Mouse (Mus musculus): ENCODE measurements around the gene Pde3b.
"Not testable (repeated sequence)": the region's sequence is repeated elsewhere in the genome, so short reads cannot be mapped to it uniquely, and the experiment has no call there.

The Pde3b gene

DNA sequence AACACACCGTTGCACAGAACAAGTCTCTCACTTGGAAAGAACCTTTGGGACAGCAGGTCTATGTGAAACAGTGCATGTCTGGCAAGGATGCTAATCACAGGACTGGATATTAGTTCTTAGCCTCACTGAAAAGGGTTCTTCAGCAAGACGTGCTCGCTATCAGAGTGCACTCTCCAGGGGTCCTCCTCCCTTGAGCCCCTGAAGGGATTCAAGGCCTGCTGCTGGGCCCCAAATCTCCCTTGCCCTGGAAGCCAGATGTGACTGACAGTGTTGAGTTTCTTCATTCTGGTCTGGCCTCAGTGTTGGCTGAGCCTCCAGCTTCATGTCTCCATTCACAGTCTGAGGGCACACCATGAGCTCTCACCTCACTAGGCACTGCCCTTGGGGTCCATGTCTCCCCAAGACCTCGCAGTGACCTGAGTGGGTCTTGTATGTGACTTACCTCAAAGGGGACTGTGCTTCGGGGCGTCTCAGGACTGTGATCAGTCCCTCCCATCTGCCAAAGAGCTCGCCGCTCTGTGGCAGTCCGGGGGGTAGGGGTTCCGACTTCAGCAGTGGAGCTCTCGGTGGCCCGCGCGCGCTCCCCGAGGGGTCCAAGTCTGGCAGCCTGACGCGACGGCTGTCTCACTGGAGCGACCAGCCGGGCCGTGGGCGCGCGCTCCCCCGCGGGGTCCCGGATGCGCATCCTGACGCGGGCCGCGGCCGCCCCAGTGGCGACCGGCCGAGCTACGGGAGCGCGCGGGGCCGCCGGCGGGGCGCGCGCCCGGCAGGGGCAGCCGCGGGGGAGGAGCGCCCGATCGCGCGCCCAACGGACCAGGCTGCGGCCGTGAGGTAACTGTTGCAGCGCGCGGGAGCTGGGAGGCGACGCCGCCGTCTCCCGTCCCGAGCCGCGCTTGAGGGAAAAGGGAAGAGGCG lies at the start of gene Pde3b:
Gene Pde3b (plus strand): TSS at position 861 of the 915 bp plus-strand sequence.
- DNase-seq (ENCODE audit: low spot score in 2 of 2), result peak; percentile 66

DNA sequence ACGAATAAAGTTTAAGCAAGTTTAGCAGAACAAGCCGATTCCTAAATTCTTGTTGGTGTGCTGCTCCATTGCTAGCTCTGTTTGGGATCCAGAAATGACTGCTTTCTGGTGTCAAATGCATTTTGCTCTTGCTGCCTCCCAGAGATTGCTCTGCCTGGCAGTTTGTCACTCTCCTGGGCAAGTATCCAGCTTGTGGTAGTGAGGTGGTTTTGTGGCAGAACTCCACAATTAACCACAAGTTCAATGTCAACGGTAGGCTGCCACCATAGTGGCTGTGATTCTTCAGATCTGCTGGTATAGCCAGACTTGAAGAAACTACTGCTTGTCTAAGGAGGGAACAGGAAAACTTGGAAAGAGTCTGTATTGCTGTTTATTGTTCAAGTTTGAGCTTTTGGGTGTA lies 13.0 kb upstream of the Pde3b start:
- no peak for DNase-seq (ENCODE audit: low spot score in 2 of 2)

DNA sequence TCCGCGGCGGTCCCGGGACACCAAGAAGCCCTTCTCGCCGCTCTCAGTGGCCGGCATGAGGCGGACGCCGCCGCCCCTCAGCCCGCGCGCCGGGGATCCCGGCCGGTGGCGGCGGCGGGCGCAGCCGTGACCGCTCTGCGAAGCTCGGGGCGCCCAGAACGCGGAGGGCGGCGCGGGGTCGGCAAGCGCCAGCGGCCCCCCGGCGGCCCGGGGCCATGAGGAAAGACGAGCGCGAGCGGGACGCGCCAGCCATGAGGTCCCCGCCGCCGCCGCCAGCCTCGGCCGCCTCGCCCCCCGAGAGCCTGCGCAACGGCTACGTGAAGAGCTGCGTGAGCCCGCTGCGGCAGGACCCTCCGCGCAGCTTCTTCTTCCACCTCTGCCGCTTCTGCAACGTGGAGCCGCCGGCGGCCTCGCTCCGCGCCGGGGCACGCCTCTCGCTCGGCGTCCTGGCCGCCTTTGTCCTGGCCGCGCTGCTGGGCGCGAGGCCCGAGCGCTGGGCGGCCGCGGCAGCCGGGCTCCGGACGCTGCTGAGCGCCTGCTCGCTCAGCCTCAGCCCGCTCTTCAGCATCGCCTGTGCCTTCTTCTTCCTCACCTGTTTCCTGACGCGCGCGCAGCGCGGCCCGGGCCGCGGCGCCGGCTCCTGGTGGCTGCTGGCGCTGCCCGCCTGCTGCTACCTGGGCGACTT lies 397 bp downstream of the Pde3b start:
- peak; percentile 38 to 47 for DNase-seq (ENCODE audit: low spot score in 2 of 2)

- DNase-seq (ENCODE audit: low spot score in 2 of 2), result peak; percentile 40 to 45
Observed at GRCm38 (mm10) chr7:114416021-114416845, 1.2 kb downstream of the Pde3b start.

DNA sequence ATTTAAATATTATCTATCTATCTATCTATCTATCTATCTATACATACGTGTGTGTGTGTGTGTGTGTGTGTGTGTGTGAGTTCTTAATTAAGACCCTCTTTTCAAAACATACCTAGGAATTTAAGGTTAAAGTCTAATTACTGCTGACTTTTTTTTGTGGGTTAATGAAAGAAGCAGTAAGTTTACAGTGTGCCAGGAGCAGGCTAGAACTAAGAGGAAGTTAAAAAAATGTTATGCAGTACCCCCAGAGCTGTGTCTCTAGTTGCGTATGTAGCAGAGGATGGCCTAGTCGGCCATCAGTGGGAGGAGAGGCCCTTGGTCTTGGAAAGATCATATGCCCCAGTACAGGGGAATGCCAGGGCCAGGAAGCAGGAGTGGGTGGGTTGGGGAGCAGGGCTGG lies 4.2 kb downstream of the Pde3b start:
- DNase-seq (ENCODE audit: low spot score in 2 of 2), result not testable (repeated sequence)

DNA sequence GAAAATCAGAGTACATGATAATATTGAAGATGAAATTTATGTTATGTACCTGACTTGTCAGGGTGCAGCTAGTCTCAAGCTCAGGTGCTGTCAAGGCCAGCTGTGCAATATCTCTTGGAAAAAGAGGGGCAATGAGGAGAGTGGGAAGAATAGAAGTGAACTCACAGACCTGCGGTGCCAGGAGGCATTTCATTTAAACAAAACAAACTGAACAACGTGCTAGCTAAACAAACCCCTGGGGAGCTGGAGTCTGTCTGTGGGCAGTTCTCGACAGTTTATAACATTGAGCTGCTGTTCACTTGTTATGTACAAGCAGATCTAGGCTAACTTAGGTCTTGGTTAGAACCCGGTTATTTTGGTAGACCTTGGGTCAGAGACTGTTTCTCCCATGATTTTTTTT lies 5.8 kb downstream of the Pde3b start:
- no peak for DNase-seq (ENCODE audit: low spot score in 2 of 2)

DNA sequence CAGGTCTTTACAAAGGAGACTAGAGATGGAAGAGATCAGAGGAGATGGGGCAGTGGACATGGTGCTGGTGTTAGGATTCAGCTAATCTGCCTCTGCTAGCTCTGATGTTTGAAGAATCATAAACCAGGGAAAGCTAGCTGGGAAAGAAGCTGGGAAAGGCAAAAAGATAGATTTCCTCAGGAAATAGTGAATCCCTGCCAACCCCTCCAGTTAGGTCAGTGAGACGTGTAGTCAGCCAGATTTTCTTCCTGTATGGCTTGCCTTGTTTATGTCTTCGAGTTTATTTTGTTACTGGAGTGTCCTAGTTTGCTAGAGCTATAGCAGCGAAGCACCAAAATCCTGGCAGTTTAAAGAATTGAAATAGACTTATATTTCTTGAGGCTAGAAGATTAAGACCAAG lies 7.1 kb downstream of the Pde3b start:
- DNase-seq (ENCODE audit: low spot score in 2 of 2), result no peak

DNA sequence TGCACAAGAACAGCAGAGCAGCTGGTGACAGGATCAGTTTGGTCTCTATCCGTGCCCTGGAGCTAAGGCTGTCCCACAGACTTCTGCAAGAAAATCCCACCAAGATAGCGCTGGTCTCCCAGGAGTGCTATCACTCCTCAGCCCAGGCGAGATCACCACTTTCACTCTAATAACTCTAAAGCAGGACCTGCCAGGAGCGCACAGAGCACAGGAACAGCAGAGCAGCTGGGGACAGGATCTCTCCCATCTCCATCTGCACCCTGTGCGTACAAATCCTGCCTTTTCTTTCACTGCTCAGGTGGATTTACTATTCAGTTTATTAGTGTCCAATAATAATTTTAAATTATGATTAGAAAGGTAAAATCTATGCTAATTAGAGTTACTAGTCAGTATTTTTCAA lies 14.7 kb downstream of the Pde3b start:
- DNase-seq (ENCODE audit: low spot score in 2 of 2), result no peak

- no peak for DNase-seq (ENCODE audit: low spot score in 2 of 2)
Observed at GRCm38 (mm10) chr7:114431966-114432365, 16.9 kb downstream of the Pde3b start.

DNA sequence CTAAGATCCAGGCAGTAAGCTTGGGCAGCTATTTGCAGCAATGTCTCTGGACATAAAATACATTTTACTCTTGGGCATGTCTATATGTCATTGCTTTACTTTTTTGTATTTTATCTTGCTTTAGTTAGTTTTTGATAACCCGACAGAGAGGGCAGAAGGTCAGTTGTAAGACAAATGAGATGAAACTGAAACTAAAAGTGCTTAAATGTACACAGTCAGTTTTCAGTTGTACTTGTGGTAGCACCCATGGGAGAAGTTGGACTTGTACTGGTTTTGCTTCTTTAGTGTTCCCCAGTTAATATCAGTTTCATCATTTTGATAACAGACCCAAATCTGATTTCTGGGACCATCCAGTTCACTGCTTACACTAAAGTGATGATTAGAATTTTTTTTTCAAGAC lies 24.6 kb downstream of the Pde3b start:
- DNase-seq (ENCODE audit: low spot score in 2 of 2), result no peak

DNA sequence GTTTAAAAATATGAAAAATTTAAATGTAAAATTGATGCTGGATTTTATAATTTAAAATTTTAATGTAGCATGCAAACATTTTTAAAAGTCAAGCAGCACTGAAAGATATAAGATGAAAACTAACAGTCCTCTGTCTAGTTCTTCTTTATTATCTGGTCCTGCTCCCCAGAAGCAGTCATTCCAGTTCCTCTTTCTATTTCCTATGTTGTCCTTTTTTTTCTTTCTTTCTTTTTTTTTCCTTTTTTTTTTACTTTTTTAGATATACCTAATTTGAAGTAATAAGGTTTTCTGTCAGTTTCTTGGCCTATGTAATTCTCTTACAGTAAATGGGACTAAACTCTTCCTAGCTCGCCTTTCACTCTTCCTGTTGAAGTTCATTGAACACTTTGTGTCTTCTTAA lies 25.4 kb downstream of the Pde3b start:
- no peak for DNase-seq (ENCODE audit: low spot score in 2 of 2)

DNA sequence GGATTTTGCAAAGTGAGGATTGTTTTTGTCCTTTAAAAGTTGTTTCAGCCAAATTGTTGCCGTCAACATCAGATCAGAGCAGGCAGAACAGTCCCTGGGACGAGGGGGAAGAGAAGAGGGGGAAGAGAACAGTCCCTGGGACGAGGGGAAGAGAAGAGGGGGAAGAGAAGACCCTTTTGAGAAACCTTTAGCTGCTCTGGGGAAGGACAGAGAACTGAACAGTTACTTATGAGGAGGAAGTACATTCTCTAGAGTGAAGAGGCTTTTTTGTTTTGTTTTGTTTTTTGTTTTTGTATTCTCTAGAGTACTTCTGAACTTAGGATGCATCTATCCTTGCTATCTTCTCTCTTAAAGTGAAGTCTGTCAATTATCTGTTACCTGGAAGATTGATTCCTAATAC lies 37.8 kb downstream of the Pde3b start:
- DNase-seq (ENCODE audit: low spot score in 2 of 2), result no peak

DNA sequence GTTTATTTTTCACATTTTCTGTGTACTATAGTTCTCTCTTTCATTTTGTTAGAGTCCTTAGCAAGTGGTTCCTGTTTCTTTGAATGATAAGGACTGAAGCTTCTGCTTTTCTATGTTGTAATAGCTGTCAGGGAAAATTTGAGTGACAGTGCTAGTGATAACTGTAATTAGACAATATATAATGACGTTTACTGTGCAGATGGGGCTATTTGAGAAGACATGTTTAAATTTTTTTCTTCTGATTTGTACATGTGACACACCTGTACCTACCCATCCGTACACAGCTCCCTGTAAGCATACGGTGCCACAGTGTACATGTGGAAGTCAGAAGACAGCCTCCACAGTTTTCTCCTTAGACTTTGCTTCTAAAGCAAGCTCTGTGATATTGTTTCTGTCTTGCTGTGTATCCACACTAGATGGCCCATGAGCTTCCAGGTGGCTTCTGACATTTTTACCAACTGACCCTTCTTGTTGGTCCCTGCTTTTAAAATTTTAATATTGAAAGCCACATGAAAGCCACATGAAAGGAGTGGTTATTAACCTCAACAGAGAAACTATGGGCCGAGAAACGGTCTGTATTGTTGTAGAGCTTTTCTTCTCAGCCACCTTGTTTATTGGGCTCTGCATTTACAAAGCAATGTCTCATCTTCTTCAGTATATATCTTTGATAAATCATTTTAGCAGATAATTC lies 38.4 kb downstream of the Pde3b start:
- peak in 1 of 2 experiments; percentile 25 for DNase-seq (ENCODE audit: low spot score in 2 of 2)

DNA sequence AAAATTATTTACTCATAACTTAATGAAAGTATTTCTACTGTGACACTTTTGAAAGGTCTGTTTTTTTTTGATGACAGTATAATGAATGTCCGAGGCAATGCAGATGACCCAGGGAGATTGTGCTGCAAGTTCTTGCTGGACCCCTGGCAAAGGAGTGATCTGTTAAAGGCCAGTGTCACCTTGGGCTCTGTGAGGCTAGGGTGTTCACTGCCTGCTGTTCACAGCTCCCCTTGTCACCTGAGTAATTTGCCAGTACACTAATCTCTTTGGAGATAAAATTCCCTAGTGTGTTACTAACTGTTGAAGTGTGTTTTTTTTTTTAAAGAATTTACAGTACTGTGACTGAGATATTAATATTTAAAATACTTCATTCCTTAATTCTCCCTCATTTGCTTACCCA lies 39.8 kb downstream of the Pde3b start:
- no peak for DNase-seq (ENCODE audit: low spot score in 2 of 2)

DNA sequence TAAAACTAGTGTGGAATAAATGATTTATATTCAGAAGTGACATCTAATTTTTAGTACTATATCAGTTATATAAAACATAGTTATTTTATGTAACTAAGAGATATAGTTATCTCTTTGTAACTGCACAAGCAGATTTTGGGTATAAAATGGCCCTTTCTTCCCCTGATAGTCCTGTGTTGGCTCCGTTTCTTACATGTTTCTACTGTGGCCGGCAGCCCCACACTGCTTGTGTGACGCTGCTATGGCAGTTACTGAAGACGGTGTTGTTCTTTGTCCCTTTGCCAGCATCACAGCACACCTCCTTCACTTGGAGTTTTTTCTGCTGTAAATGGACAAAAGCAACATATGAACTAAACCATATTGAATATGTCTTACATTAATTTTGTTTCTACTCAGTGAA lies 41.8 kb downstream of the Pde3b start:
- DNase-seq (ENCODE audit: low spot score in 2 of 2), result no peak

DNA sequence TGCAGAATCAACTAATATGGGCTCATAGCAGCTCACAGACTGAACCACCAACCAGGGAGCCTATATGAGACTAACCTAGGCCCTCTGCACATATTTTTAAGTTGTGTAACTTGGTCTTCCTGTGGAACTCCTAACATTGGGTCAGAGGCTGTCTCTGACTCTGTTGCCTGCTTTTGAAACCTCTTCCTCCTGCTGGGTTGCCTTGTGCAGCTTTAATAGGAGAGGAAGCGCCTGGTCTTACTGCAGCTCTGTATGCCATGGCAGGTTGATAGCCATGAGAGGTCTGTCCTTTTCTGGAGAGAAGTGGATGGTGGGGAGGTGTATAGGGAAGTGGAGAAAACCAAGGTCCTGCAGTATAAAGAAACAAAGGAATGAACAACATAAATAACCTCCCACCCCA lies 44.8 kb downstream of the Pde3b start:
- DNase-seq (ENCODE audit: low spot score in 2 of 2), result no peak

DNA sequence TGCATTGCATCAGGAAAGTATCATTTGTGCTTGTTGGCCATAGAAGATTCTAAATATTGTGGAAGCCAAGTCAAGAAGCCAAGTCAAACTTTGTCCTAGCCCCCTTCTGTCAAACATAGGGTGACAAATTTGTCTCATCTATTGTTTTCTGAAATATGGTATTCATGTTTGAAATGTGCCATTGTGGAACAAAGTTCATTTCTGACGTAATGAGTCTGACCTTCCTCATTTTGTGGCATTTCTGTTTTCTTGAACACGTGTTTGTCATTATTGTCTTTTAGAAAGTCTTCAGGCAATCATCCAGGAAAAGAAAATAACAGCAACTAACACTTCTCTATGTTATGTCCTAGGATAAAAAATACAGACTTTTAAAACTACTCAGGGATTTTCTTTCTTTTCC lies 46.6 kb downstream of the Pde3b start:
- DNase-seq (ENCODE audit: low spot score in 2 of 2), result no peak

DNA sequence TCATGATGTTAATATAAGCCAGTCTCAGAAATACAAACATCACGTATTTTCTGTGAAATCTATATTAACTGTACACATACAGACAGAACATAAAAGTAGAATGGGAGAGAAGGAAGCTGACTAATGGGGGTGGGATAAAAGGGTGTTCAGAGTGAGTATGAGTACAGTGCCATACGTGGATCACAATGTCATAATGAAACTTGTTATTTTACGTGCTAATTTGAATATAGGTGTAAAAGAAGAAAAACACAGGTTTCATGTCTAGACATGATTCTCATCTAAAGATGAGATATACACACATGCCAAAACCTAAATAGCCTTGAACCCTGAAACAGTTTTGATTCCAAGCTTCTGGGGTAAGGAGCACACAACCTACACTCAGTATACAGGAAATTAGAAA lies 51.3 kb downstream of the Pde3b start:
- no peak for DNase-seq (ENCODE audit: low spot score in 2 of 2)

- DNase-seq (ENCODE audit: low spot score in 2 of 2), result no peak
Observed at GRCm38 (mm10) chr7:114472471-114472870, 57.4 kb downstream of the Pde3b start.

DNA sequence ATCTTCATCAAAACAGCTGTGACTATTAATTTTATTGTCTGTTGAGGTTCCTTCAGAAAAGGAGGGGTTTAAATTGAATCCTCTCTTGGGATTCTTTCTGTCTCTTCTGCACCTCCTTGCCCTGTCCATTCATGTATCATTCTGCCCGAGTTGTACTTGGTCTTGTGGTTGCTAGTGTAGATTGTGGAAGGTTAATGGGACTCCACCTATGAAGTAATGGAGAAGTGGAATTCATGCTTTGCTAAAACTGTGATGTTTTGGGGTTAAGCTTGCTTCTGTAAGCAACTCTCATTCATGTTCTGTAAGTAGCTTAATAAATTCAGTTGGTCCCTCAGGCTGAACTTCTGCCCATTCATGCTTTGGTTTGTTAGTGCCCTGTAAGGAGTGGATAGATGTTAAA lies 59.8 kb downstream of the Pde3b start:
- no peak for DNase-seq (ENCODE audit: low spot score in 2 of 2)

DNA sequence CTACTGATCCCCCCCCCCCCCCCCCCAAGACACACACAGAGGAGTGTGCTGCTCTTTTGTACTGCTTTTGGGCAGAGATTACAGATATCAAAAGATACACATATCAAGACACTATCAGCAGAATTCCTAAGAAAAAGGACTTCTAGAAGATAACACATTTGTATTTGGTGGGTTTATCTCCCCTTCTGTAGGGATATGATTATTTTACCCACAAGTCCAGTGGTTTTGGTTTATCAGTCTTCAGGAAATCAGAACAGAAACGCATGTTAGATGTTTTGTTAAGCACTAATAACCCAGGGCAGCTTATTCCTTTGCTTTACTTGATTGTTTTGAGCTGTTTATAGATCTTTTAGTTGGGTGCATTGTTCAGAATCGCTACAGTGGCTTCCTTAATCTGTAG lies 62.8 kb downstream of the Pde3b start:
- DNase-seq (ENCODE audit: low spot score in 2 of 2), result no peak

DNA sequence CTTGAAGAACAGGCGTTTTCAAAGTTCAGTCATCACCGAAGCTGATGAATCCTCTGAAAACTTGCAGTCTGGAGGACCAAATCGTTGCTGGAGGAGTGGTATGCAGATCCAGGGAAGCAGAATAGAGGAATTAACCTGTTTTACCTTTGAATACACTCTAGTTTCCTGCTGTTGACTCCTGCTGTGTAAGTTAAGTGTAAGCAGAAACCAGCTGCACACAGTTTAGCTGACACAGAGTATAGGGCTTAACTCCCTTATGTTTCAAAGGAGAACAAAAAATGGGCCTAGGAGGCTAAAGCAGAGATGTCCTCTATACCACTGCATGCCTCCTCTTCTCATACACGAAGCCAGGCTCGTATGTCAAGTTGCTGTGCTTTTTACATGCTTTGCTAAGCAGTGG lies 63.8 kb downstream of the Pde3b start:
- DNase-seq (ENCODE audit: low spot score in 2 of 2), result no peak

Measured in spleen, postnatal 36 days (tissue).